Mouse (Mus musculus): Measurements from ENCODE around the gene Mkrn1. TPM values are rescaled to one million over a fixed set of nuclear protein-coding genes. Genes with fewer than 3 reads are reported as not detected.
"Not testable (repeated sequence)": the region's sequence is repeated elsewhere in the genome, so short reads cannot be mapped to it uniquely, and the experiment has no call there.

Mkrn1 gene
- polyA plus RNA-seq, 1 experiment from 2014 or later: 83.4 TPM

DNA sequence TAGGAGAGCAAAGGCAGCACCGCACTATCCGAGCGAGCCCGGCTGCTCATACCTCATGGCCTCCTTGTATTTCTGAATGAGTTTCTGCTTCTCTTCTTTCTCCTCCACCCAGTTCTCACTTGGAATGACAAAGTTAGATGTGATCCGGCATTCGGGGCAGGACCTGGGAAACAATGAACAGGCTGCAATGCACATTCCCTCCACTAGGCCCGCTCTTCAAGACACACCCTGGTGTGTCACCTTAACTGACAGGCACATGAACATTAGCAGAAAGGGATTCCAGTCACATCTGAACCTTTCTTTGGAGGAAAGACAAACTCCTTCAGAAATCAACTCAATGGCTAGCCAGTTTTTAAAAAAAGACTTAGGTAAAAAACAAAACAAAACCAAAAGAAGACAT, 19.9 kb downstream of the Mkrn1 start:
- Histone ChIP-seq H3K27me3 (replicated peaks) (no peaks in the 10 kb centered on the region), H3K36me3 (peaks cover 68% of the 10 kb centered on the region), H3K9ac (no peak overlapping the region), H3K4me3 (no peak overlapping the region), H3K4me2 (no peak overlapping the region), H3K4me1 (no peaks in the 10 kb centered on the region), H3K27ac (replicated peaks) (no peak overlapping the region), H3K9me3 (no peaks in the 10 kb centered on the region)
- 75% methylated on average over 7 of the region's 7 CpGs for WGBS
- no peak for ATAC-seq (ENCODE audit: extremely low read depth, insufficient number of reproducible peaks, low FRiP score, low TSS enrichment)

DNA sequence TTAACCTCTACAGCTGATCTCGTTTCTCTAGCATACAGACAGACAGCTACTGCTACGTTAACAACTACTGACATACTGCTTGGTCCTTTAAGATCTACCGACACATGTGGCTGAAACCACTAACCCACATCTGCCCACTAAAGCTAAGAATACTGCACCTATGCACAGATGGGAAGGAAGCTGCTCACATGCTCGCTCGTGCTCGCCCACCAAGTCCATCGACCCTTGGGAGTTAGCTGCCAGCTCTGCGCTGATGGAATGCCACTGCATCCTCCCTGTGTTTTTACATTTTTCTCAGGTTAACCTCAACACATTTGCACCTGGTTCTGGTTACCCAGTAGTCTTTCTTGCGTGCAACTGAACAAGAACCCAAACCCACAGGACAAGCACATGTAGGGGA, 21.9 kb downstream of the Mkrn1 start:
- ATAC-seq (ENCODE audit: extremely low read depth, insufficient number of reproducible peaks, low FRiP score, low TSS enrichment): no peak
- H3K27ac ChIP-seq (replicated peaks): no peak overlapping the region
- H3K9ac ChIP-seq: no peak overlapping the region
- H3K36me3 ChIP-seq: peaks cover 51% of the 10 kb centered on the region
- 88% methylated on average over 9 of the region's 9 CpGs for WGBS
- no peaks in the 10 kb centered on the region for H3K27me3 ChIP-seq (replicated peaks)
- H3K4me3 ChIP-seq: no peak overlapping the region
- no peaks in the 10 kb centered on the region for H3K9me3 ChIP-seq
- H3K4me1 ChIP-seq: no peaks in the 10 kb centered on the region
- no peak overlapping the region for H3K4me2 ChIP-seq

DNA sequence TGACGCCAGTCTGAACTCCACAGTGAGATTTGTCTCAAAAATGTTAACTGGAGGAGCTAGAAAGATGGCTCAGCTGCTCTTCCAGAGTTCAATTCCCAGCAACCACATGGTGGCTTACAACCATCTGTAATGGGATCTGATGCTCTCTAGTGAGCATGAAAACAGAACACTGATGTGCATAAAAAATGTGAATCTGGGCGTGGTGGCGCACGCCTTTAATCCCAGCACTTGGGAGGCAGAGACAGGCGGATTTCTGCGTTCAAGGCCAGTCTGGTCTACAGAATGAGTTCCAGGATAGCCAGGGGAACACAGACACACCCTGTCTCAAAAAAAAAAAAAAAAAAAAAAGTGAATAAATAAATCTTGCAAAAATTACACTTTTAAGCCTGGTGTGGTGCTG, 23.2 kb downstream of the Mkrn1 start:
- no peaks in the 10 kb centered on the region for H3K4me1 ChIP-seq
- WGBS: 91% methylated on average over 6 of the region's 6 CpGs
- peaks cover 51% of the 10 kb centered on the region for H3K36me3 ChIP-seq
- H3K9me3 ChIP-seq: no peaks in the 10 kb centered on the region
- no peaks in the 10 kb centered on the region for H3K27me3 ChIP-seq (replicated peaks)
- ATAC-seq (ENCODE audit: extremely low read depth, insufficient number of reproducible peaks, low FRiP score, low TSS enrichment): no peak
- H3K4me3 ChIP-seq: no peak overlapping the region
- no peak overlapping the region for H3K4me2 ChIP-seq
- H3K27ac ChIP-seq (replicated peaks): no peak overlapping the region
- H3K9ac ChIP-seq: no peak overlapping the region

DNA sequence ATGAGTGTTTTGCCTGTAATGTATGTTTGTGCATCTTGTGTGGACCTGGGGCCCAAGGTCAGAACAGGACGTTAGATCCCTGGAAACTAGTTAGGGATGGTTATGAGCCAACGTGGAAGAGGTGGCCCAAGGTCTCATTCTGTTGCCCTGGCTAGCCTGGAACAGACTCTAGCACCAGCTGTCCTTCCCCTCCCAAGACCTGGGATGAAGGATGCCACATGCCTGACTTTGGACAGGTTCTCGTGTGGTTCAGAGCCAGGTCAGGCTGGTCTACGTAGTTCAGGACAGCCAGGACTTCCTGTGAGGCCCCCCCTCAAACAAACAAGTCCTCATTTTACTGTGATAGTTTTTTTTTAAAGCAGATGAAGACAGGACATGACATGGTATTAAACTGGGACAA, 24.3 kb downstream of the Mkrn1 start:
- Histone ChIP-seq H3K4me1 (no peaks in the 10 kb centered on the region), H3K4me3 (no peak overlapping the region), H3K9me3 (no peaks in the 10 kb centered on the region), H3K4me2 (no peak overlapping the region), H3K36me3 (peaks cover 45% of the 10 kb centered on the region), H3K27ac (replicated peaks) (no peak overlapping the region), H3K27me3 (replicated peaks) (no peaks in the 10 kb centered on the region), H3K9ac (no peak overlapping the region)
- WGBS: 69% methylated on average over 4 of the region's 4 CpGs
- no peak for ATAC-seq (ENCODE audit: extremely low read depth, insufficient number of reproducible peaks, low FRiP score, low TSS enrichment)

DNA sequence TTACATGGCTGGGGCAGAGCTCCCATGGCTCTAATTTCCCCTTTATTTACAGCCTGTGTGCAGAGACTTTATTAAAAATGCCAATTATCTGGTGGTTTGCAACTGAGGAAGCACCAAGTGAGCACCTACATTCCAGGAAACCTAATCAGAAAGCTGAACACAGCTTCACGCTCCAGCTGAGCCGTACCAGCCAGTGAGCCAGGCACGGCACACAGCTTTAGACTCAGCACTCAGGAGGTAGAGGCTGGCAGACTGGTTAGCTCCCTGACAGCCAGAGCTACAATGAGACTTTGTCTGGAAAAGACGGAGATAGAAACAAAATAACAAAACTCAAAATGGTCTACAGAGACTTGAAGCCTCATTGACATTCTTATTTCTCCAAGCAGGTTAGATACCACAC, 24.8 kb downstream of the Mkrn1 start:
- H3K27ac ChIP-seq (replicated peaks): no peak overlapping the region
- no peaks in the 10 kb centered on the region for H3K4me1 ChIP-seq
- no peak overlapping the region for H3K9ac ChIP-seq
- no peak overlapping the region for H3K4me2 ChIP-seq
- no peak overlapping the region for H3K4me3 ChIP-seq
- no peaks in the 10 kb centered on the region for H3K9me3 ChIP-seq
- H3K36me3 ChIP-seq: peaks cover 43% of the 10 kb centered on the region
- no peak for ATAC-seq (ENCODE audit: extremely low read depth, insufficient number of reproducible peaks, low FRiP score, low TSS enrichment)
- no peaks in the 10 kb centered on the region for H3K27me3 ChIP-seq (replicated peaks)
- WGBS: 78% methylated on average over 4 of the region's 4 CpGs

DNA sequence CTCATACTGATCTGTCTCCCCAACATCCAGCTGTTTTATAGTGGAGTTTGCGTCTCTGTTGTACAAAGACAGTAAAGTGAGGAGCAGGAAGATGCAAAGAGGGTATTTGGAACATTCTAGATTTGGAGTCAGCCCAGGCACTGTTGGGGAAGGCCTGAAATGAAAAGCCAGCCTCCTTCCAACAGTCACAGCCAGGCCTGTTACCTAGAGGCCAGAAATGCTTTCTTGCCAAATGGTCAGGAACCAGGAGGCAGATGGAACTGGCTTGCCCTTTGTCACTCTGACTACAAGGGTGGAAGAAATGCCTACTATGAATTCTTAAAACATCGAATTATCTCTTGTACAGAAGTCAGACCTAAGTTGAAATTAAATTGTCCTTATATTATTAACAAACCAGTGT, 30.3 kb downstream of the Mkrn1 start:
- WGBS: 88% methylated on average over 2 of the region's 2 CpGs
- H3K9ac ChIP-seq: no peak overlapping the region
- H3K36me3 ChIP-seq: no peaks in the 10 kb centered on the region
- H3K4me3 ChIP-seq: no peak overlapping the region
- H3K27me3 ChIP-seq (replicated peaks): no peaks in the 10 kb centered on the region
- ATAC-seq (ENCODE audit: extremely low read depth, insufficient number of reproducible peaks, low FRiP score, low TSS enrichment): no peak
- no peak overlapping the region for H3K4me2 ChIP-seq
- no peaks in the 10 kb centered on the region for H3K4me1 ChIP-seq
- no peak overlapping the region for H3K27ac ChIP-seq (replicated peaks)
- H3K9me3 ChIP-seq: no peaks in the 10 kb centered on the region

DNA sequence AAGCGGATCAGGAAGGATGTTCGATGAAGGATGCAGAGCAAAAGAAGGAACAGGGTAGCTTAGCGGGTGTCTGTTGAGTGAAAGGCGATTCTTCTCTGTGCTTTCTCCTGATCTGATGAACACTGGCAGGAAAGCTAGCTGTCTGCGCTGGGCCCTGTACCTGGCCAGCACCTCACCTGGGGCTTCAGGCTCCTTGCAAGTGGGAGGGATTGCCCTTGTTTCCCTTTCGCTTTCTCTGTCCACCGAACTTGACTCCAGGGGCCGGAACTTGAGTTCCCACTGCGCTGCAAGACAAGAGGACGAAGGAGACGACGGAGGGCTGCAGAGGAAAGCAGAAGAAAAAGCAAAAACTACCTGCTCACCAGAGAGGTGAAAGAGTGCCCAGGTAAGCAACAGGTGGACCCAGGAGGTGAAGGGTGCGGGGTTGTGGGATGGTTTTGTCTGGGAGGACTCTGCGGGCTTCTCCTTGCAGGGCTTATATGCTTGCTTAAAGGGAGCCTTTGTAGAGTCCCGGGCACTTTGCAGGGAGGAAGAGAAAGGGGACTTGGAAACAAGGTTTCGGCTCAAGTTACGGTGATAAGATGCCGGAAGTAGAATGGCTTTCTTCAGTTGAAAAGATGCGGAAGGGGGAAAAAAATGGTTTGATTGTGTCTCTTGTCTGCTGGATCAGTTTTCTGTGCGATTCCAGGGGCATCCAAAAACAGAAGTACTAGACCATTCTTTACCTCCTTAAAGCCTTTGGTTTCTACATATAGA, 39.0 kb downstream of the Mkrn1 start, which contains the start of gene Rab19:
Gene Rab19, plus strand, starts transcription at position 51 of the 756 bp plus-strand sequence.
- H3K27ac ChIP-seq (replicated peaks): no peak within 1 kb of the TSS
- 3% methylated on average over 20 of the region's 20 CpGs for WGBS
- no peak for ATAC-seq (ENCODE audit: extremely low read depth, insufficient number of reproducible peaks, low FRiP score, low TSS enrichment)

DNA sequence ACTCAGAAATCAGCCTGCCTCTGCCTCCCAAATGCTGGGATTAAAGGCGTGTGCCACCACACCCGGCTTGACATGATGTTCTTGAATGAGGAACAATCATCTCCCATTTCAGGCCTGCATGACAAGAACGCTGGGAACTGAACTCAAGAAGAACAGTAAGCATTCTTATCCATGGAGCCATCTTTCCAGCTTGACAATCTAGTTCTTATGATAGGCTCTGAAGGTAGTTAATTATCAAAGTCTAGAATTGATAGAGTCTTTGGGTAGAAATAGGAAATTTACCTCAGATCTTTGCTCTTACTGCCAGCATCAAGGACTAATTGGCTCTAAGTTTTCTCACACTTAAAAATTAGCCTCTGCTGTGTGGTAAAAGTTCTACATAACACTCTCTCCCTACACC, 40.0 kb downstream of the Mkrn1 start:
- 86% methylated on average over 3 of the region's 3 CpGs for WGBS

More for the DNA sequence above, 39.0 kb downstream of the Mkrn1 start, which contains the start of gene Rab19:
- Histone ChIP-seq H3K27me3 (replicated peaks) (peaks cover 30% of the 10 kb centered on the region), H3K4me1 (peaks cover 22% of the 10 kb centered on the region), H3K36me3 (no peaks in the 10 kb centered on the region), H3K4me3 (peak within 1 kb of the TSS; percentile 59), H3K9ac (peak within 1 kb of the TSS; percentile 81), H3K4me2 (peak within 1 kb of the TSS; percentile 88), H3K9me3 (no peaks in the 10 kb centered on the region)

DNA sequence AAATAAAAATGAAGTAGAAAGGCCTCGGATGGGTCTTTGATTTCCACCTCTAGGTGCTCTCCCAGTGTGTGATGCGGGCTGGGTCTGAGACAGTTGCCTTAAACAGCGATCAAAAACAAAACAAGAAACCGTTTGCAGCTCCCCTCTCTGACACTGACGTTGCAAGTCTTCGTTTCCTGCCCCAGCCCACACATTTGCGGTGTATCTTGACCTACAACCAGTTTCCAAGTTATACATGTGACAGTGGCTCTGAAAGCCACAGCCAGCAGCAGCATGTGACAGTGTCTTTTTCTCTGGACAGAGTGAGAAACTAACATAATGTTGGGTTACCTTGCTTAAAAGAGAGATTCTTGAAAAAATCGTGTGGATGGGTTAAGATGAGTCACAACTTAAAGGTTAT, 40.5 kb downstream of the Mkrn1 start:
- H3K4me1 ChIP-seq: peaks cover 31% of the 10 kb centered on the region
- H3K27ac ChIP-seq (replicated peaks): no peak overlapping the region
- 66% methylated on average over 8 of the region's 8 CpGs for WGBS
- no peak overlapping the region for H3K4me2 ChIP-seq
- no peak overlapping the region for H3K4me3 ChIP-seq
- H3K27me3 ChIP-seq (replicated peaks): peaks cover 30% of the 10 kb centered on the region
- no peaks in the 10 kb centered on the region for H3K9me3 ChIP-seq
- ATAC-seq (ENCODE audit: extremely low read depth, insufficient number of reproducible peaks, low FRiP score, low TSS enrichment): no peak
- H3K36me3 ChIP-seq: no peaks in the 10 kb centered on the region
- no peak overlapping the region for H3K9ac ChIP-seq

More for the DNA sequence above, 40.0 kb downstream of the Mkrn1 start:
- ATAC-seq (ENCODE audit: extremely low read depth, insufficient number of reproducible peaks, low FRiP score, low TSS enrichment): no peak
- Histone ChIP-seq H3K27ac (replicated peaks) (no peak overlapping the region), H3K27me3 (replicated peaks) (peaks cover 30% of the 10 kb centered on the region), H3K4me1 (peaks cover 31% of the 10 kb centered on the region), H3K9me3 (no peaks in the 10 kb centered on the region), H3K4me2 (no peak overlapping the region), H3K4me3 (no peak overlapping the region), H3K36me3 (no peaks in the 10 kb centered on the region), H3K9ac (no peak overlapping the region)

DNA sequence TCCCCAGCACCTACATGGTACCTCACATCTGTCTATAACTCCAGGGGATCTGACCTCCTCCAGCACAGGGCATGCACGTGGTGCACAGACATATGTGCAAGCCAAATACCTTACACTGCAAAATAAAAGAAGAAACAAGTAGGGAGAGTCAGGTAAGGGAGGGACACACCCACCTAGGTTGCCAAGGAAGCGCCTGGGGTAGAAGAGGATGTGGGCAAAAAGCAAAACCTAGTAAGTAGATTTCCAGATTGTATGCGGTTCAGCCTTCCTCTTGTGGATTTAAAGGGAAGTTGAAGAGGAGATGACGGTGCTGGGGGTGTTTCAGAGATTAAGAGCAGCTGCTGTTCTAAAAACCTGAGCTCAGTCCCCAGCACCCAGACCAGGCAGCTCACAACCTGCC, 41.0 kb downstream of the Mkrn1 start:
- H3K4me1 ChIP-seq: peaks cover 31% of the 10 kb centered on the region
- H3K36me3 ChIP-seq: peaks cover 2% of the 10 kb centered on the region
- no peak overlapping the region for H3K4me2 ChIP-seq
- peaks cover 30% of the 10 kb centered on the region for H3K27me3 ChIP-seq (replicated peaks)
- 47% methylated on average over 4 of the region's 4 CpGs for WGBS
- H3K27ac ChIP-seq (replicated peaks): no peak overlapping the region
- H3K4me3 ChIP-seq: no peak overlapping the region
- H3K9ac ChIP-seq: no peak overlapping the region
- ATAC-seq (ENCODE audit: extremely low read depth, insufficient number of reproducible peaks, low FRiP score, low TSS enrichment): no peak
- H3K9me3 ChIP-seq: no peaks in the 10 kb centered on the region

DNA sequence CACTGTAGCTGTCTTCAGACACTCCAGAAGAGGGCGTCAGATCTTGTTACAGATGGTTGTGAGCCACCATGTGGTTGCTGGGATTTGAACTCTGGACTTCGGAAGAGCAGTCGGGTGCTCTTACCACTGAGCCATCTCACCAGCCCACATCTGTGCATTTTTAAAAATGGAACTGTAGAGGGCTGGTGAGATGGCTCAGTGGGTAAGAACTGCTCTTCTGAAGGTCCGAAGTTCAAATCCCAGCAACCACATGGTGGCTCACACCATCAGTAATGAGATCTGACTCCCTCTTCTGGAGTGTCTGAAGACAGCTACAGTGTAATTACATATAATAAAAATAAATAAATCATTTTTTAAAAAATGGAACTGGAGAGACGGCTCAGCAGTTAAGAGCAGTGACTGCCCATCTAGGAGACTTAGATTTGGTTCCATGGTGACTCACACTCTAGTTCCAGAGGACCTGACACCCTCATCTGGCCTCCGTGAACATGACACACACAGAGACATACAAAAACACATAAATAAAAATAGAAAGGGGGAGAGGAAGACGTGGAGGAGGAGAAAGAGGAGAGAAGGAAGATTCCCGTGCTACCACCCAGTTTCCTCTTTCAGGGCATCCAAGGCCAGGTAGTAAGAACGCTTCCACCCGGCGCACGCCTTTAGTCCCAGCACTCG, 42.0 kb downstream of the Mkrn1 start:
- H3K36me3 ChIP-seq; H3K27ac ChIP-seq (replicated peaks); H3K4me3 ChIP-seq; H3K9me3 ChIP-seq; H3K9ac ChIP-seq; H3K4me2 ChIP-seq; ATAC-seq (ENCODE audit: extremely low read depth, insufficient number of reproducible peaks, low FRiP score, low TSS enrichment): not testable (repeated sequence)
- 76% methylated on average over 13 of the region's 13 CpGs for WGBS
- Histone ChIP-seq H3K4me1 (peaks cover 36% of the 10 kb centered on the region), H3K27me3 (replicated peaks) (peaks cover 27% of the 10 kb centered on the region)

Data from heart, embryonic 13.5 days (tissue).